Mouse (Mus musculus) thymus, adult 18-20 months (tissue): ENCODE measurements at regions not wholly inside any gene's neighbourhood (a gene's known extent, or its start where the extent isn't known, plus 50 kb on each side); places are given as distances from the start of the nearest gene placed in this dataset.

Experiments used
- DNase-seq, 2 experiments: peaks; one replicate each; pipeline ENCODE4 v3.0.0; 2022; ENCODE audit warnings: mixed read lengths in 2 of 2

- DNase-seq: no peak
Measured at GRCm38 (mm10) chr12:39952854-39953253, 85.0 kb downstream of the Arl4a start.

- no peak for DNase-seq
Measured at GRCm38 (mm10) chr12:39951911-39952310, 85.9 kb downstream of the Arl4a start.

DNA sequence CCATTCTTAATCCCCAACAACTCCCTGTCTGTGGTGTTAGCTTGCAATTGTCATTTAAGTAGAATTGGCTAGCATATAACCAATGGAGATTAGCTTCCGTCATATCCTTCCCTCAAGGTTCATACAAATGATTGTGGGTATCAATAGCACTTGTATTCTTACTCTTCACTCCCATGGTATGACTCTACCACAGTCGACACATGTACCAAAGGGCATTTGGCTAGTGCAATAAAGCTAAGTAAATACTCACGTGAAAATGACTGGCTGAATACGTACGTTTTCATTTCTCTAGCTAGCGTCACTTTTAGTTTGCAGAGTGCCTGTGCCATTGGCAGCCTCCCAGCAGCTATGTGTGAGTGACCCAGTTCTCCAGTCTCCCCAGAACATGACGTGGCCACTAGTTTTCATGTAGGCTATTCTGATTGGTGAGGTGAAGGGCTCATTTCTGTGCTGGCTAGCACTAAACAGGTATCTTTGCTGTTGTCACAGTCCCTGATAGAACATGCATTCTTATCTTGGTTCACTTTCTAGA, 87.5 kb downstream of the Arl4a start:
- no peak for DNase-seq

- DNase-seq: no peak
Measured at GRCm38 (mm10) chr12:39942910-39943309, 94.9 kb downstream of the Arl4a start.

DNA sequence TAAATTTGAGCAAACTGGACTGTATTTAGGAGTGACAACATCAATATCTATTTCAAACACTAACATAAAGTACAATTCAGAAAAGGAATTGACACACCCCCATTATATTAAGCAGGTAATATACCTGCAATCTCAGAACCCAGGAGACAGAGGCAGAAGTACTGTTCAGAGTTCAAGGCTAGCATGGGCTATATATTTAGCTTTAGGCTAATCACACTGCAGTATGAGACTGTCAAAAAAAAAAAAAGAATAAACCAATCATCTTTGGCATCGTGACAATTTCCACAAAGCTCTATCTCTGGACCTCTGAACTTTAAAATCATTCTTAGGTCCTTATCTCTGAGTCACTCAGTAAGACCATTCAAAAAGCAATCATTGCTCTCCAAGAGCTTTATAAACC, 96.7 kb downstream of the Arl4a start:
- no peak for DNase-seq

DNA sequence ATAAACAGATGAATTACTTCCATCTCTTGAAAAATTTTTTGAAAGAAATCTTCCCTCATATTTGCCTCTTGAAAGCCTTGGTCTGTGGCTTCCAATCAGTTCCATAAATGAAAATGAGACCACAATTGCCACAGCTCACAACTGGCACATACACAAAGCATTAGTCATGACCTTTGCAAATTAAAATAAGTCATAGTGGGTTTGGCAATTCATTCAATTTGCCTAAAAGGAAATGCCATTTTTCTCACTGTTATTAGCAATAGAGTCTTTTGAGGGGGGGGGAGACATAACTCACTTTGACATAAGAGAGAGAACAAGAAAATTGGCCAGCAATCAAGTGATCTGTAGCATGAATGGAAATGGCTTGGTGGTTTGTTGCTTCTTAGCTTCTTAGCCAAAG, 98.8 kb downstream of the Arl4a start:
- no peak for DNase-seq

GRCm38 (mm10) chr12:39938211-39938610, 99.6 kb downstream of the Arl4a start:
- no peak for DNase-seq

DNA sequence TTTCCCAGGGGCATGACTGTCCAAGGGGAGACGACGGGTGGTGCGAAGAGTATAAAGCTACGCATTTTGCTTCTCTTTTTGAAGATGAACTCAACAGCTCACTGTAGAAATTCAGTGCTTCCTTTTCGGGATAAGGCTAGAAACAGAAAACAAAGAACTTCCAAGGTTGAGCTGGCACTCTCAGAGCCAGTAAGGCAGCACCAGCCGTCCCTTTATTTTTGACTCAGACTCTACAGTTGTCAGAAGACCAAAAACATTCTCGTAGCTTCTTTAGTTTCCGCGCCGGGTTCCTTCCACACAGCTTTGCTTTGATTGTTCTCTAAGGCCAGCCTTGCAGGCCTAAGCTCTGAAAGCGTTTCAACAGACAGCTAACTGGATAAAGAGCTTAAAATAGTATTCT, 101.5 kb downstream of the Arl4a start:
- no peak for DNase-seq

DNA sequence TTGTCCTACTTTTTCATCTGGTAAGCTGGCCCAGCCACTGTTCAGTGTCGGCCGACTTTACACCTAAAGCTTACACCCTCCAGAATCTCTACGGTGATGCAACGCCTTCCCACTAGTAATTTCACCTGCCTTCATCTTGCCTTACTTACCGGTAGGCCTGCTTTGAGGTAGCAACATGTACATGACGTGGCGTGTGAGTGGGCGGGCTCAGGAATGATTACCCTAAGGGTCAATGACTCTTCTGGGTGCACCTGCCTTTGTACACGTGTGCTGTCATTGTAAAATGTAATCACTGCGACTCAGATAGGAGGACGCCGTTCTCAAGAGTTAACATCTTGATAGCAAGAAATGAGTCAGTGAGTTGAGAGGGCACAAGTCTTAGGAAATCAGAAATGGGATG, 102.0 kb downstream of the Arl4a start:
- DNase-seq: no peak

- no peak for DNase-seq
Measured at GRCm38 (mm10) chr12:39934877-39935276, 102.9 kb downstream of the Arl4a start.

GRCm38 (mm10) chr12:39931251-39931650, 106.6 kb downstream of the Arl4a start:
- no peak for DNase-seq

DNA sequence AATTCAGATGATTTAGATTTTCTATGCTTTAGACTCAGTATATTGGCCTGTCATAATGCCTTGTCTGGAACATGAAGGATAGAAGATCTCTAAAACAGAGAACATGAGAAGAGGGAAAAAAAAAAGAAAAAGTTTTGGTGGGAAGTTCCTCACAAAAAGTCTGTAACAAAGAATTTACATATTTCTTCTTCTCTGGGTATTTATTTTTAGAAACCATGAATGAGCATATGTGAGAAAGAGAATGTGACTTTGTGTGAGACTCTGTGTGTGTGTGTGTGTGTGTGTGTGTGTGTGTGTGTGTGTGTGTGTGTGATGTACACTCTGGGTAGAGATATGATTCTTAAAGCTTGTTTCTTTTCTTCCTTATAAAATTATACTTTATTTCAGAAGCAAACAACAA, 109.9 kb downstream of the Arl4a start:
- no peak for DNase-seq

- no peak for DNase-seq
Measured at GRCm38 (mm10) chr12:39927014-39927413, 110.8 kb downstream of the Arl4a start.

DNA sequence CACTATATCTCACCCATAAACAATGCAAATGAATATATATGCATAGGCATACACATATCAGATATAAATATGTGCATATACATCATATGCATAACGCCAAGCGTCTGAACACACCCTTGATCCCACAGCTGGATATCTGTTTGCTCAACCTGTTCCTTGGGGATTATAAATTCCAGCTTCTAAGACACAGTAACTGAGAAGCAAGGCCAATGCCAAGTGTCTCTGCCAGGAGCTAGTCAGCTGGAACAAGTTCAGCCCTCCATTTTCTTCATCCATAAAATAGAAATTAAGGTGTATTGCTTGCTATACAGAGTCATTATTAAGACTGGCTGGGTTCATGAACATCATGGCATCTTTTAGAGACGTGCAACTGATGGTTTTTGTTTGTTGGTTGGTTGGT, 116.3 kb downstream of the Arl4a start:
- DNase-seq: no peak

- DNase-seq: no peak
Measured at GRCm38 (mm10) chr12:39920466-39920913, 117.3 kb downstream of the Arl4a start.

DNA sequence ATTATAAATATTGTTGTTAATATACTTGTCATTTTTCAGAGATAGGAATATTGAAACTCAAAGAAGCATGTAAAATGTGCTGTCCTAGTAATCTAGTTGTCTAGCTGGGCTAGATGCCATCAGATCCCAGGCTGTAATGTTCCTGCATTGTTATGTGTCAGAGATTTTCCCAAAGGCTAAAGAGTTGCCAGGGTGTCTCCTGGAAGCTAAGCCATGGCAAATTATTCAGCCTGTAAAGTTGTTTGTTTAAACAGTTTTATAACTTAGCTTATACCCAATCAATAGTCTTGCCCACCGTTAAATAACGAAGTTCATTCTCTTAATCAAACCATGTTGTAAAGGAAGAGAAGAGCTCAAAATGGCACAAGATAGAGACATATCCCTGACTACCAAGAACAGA, 117.9 kb downstream of the Arl4a start:
- no peak for DNase-seq

GRCm38 (mm10) chr12:39888493-39888892, 149.3 kb downstream of the Arl4a start:
- DNase-seq: no peak

DNA sequence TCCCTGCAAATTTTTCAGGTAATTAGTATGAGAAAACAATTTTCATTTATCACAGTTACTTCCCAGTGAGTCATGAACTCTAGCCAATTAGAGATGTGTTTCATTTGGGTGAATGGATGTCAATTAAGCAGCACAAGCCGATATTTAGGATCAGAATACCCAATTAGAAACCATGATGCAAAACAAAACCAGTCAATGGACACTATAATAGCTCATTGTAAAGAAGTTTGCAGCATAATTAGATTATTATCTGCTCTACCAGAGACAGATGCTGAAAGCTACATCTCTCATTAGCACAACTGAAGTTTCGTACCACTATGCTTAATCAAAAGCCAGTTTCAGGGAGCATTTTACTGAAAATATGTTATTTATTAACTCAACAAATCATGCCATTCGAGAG, 152.5 kb downstream of the Arl4a start:
- DNase-seq: no peak

GRCm38 (mm10) chr12:39880309-39880708, 157.5 kb downstream of the Arl4a start:
- no peak for DNase-seq

GRCm38 (mm10) chr12:39873917-39874316, 163.9 kb downstream of the Arl4a start:
- no peak for DNase-seq

GRCm38 (mm10) chr12:39861797-39862196, 176.0 kb downstream of the Arl4a start:
- DNase-seq: no peak

GRCm38 (mm10) chr12:39851610-39852009, 186.2 kb downstream of the Arl4a start:
- no peak for DNase-seq

DNA sequence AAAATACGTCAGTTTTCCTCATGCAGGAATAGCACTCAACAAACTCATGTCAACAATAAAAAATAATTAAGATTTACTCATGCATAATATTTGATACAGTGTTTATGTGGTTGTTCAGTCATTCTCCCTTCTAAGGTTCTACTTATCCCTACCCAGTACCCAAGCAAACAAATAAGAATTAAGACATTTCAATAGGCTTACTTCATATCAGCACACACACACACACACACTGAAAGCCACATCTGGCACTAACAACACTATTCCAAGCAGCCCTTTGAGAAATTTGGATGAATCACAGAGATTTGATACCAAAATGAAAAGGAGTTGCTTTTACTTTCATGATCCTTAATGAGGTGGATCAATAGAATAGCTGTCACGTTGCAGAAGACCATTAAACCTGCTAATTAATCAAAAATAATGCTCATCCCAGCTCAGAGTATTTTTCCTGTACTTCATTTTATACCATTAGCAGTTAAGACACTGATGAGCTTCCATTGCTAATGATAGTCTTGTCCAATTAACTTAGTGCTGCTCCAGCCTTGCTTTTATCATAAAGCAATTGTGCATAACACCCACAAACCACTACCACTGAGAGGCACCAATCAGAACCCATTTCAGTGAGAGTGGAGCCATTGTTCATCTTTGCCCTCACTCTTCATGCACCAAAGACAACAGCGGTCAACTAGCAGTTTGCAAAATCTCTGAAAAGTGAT, 188.3 kb downstream of the Arl4a start:
- no peak for DNase-seq

DNA sequence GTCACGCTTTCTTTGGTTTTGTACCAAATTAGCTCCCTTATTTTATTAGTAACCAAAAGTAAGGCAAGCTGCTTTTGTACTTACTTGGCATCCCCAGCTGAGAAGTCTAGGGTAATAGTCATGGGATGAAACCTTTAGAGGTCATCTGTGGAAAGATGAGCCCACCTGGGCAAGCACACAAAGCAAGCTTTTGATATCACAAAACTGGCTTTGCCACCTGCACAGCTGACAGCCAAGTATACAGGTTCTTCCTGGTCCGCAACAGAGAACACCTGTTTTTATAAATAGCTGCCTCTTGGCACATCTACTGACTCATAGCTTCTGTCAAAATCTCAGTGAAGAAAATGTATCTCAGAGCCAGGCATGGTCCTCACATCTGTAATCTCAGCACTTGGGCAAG, 197.2 kb downstream of the Arl4a start:
- no peak for DNase-seq

GRCm38 (mm10) chr12:39840179-39840578, 197.6 kb downstream of the Arl4a start:
- DNase-seq: no peak
